Mouse (Mus musculus) hindbrain, embryonic 13.5 days (tissue): ENCODE data around the gene Olfr794. TPM values are rescaled to one million over a fixed set of nuclear protein-coding genes. Genes with fewer than 3 reads are reported as not detected.

ENCODE experiments used
- ATAC-seq: fragments of 200-750 bp; cut with Nextera tagmentation; 2 replicates; pipeline ENCODE4 v1.8.0; 2017; ENCODE audit warnings: moderate TSS enrichment; ENCODE audit not compliant: low FRiP score
- H3K27ac ChIP-seq: fragments of 300-500 bp; sonication (generic); 2 replicates; pipeline ENCODE4 v1.5.1; 2015; ENCODE audit warnings: inconsistent platforms, mild to moderate bottlenecking, moderate library complexity
- H3K27me3 ChIP-seq: fragments of 300-500 bp; sonication (generic); 2 replicates; pipeline ENCODE4 v1.6.1; 2015; ENCODE audit warnings: mild to moderate bottlenecking, inconsistent platforms
- H3K36me3 ChIP-seq: fragments of 300-500 bp; sonication (generic); 2 replicates; pipeline ENCODE4 v1.6.1; 2015; ENCODE audit warnings: mild to moderate bottlenecking, inconsistent platforms
- H3K4me1 ChIP-seq: fragments of 300-500 bp; sonication (generic); replicated peaks from 2 replicates; pipeline ENCODE4 v1.6.1; 2015; ENCODE audit warnings: inconsistent platforms
- H3K4me2 ChIP-seq: fragments of 300-500 bp; sonication (generic); 2 replicates; pipeline ENCODE4 v1.6.1; 2015; ENCODE audit warnings: inconsistent platforms, mild to moderate bottlenecking, moderate library complexity
- H3K4me3 ChIP-seq: fragments of 300-500 bp; sonication (generic); 2 replicates; pipeline ENCODE4 v1.5.1; 2015; ENCODE audit warnings: mild to moderate bottlenecking, inconsistent platforms
- H3K9ac ChIP-seq: fragments of 300-500 bp; sonication (generic); 2 replicates; pipeline ENCODE4 v1.6.1; 2015; ENCODE audit warnings: mild to moderate bottlenecking, inconsistent platforms
- H3K9me3 ChIP-seq: fragments of 300-500 bp; sonication (generic); 2 replicates; pipeline ENCODE4 v1.6.1; 2016; ENCODE audit warnings: inconsistent platforms
- WGBS: fragments of 180-500 bp; shearing (Covaris S2); methylation state at CpG from one replicate; pipeline ENCODE4 v1.1.7; 2015; 5-methylcytosine and 5-hydroxymethylcytosine counted together
- microRNA-seq: library from miRNA; unstranded; fragments of <30 nt; microRNA quantifications from one replicate; pipeline ENCODE4, GENCODE M21; 2016
- polyA plus RNA-seq: library from polyadenylated mRNA; unstranded; fragments of >200 nt; fragmentation: Nextera tagmentation; extraction: Ambion mirVana; gene quantifications from 2 replicates; pipeline ENCODE4 v1.2.1, GENCODE M21; 2015

Gene Olfr794
- polyA plus RNA-seq, result not detected in 2 replicates

GRCm38 (mm10) chr10:129567355-129567754 lies at the start of gene Olfr794:
Olfr794 (plus strand) TSS chr10:129567655.
- no peak for ATAC-seq
- no peaks in the 10 kb centered on the region for H3K27me3 ChIP-seq
- H3K4me1 ChIP-seq, result no peaks in the 10 kb centered on the region
- 86% methylated on average over 2 of the region's 2 CpGs for WGBS
- H3K4me2 ChIP-seq, result no peak within 1 kb of the TSS
- no peaks in the 10 kb centered on the region for H3K36me3 ChIP-seq
- no peaks in the 10 kb centered on the region for H3K9me3 ChIP-seq
- H3K4me3 ChIP-seq, result no peak within 1 kb of the TSS
- no peak within 1 kb of the TSS for H3K27ac ChIP-seq
- H3K9ac ChIP-seq, result no peak within 1 kb of the TSS

- Histone ChIP-seq H3K9ac (no peak within 1 kb of the TSS), H3K27ac (no peak within 1 kb of the TSS), H3K27me3 (no peaks in the 10 kb centered on the region), H3K4me1 (no peaks in the 10 kb centered on the region), H3K4me3 (no peak within 1 kb of the TSS), H3K9me3 (no peaks in the 10 kb centered on the region), H3K4me2 (no peak within 1 kb of the TSS), H3K36me3 (no peaks in the 10 kb centered on the region)
- WGBS, result 73% methylated on average over 3 of the region's 3 CpGs
- no peak for ATAC-seq
These were observed 46.0 kb upstream of the Olfr794 start, which contains the start of gene Olfr791 for GRCm38 (mm10) chr10:129521492-129521891. Olfr791 (plus strand) TSS chr10:129521792.

- H3K4me2 ChIP-seq, result no peak within 1 kb of the TSS
- no peaks in the 10 kb centered on the region for H3K36me3 ChIP-seq
- no peak for ATAC-seq
- no peaks in the 10 kb centered on the region; the same call in 1 of the 2 replicates for H3K9me3 ChIP-seq
- H3K9ac ChIP-seq, result no peak within 1 kb of the TSS
- no peaks in the 10 kb centered on the region for H3K4me1 ChIP-seq
- no peak within 1 kb of the TSS for H3K4me3 ChIP-seq
- H3K27ac ChIP-seq, result no peak within 1 kb of the TSS
- WGBS, result 74% methylated on average over 1 of the region's 1 CpGs
- H3K27me3 ChIP-seq, result no peaks in the 10 kb centered on the region
These were observed 28.6 kb upstream of the Olfr794 start, which contains the start of gene Olfr792 for GRCm38 (mm10) chr10:129538862-129539261. Olfr792 (plus strand) TSS chr10:129539162.

GRCm38 (mm10) chr10:129549354-129549753 lies 18.1 kb upstream of the Olfr794 start:
- WGBS, result 76% methylated on average over 1 of the region's 1 CpGs
- no peaks in the 10 kb centered on the region; the same call in 1 of the 2 replicates for H3K9me3 ChIP-seq
- H3K4me2 ChIP-seq, result no peak overlapping the region
- H3K9ac ChIP-seq, result no peak overlapping the region
- H3K4me3 ChIP-seq, result no peak overlapping the region
- H3K27ac ChIP-seq, result no peak overlapping the region
- no peaks in the 10 kb centered on the region for H3K27me3 ChIP-seq
- no peaks in the 10 kb centered on the region for H3K36me3 ChIP-seq
- no peaks in the 10 kb centered on the region for H3K4me1 ChIP-seq
- ATAC-seq, result no peak

- WGBS, result 52% methylated on average over 1 of the region's 1 CpGs
- Histone ChIP-seq H3K4me3 (no peak overlapping the region), H3K4me2 (no peak overlapping the region), H3K36me3 (no peaks in the 10 kb centered on the region), H3K4me1 (no peaks in the 10 kb centered on the region), H3K9me3 (no peaks in the 10 kb centered on the region), H3K9ac (no peak overlapping the region), H3K27ac (no peak overlapping the region), H3K27me3 (no peaks in the 10 kb centered on the region)
- no peak for ATAC-seq
These were observed 9.6 kb downstream of the Olfr794 start for GRCm38 (mm10) chr10:129577066-129577465.

- H3K4me2 ChIP-seq, result no peak within 1 kb of the TSS
- H3K27me3 ChIP-seq, result no peaks in the 10 kb centered on the region
- H3K27ac ChIP-seq, result no peak within 1 kb of the TSS
- 98% methylated on average over 1 of the region's 1 CpGs for WGBS
- H3K36me3 ChIP-seq, result no peaks in the 10 kb centered on the region
- no peak for ATAC-seq
- H3K9me3 ChIP-seq, result no peaks in the 10 kb centered on the region
- H3K9ac ChIP-seq, result no peak within 1 kb of the TSS
- no peaks in the 10 kb centered on the region for H3K4me1 ChIP-seq
- H3K4me3 ChIP-seq, result no peak within 1 kb of the TSS
These were observed 45.0 kb downstream of the Olfr794 start, which contains the start of gene Olfr796 for GRCm38 (mm10) chr10:129612470-129612869. Olfr796 (minus strand) TSS chr10:129612570.

- no peaks in the 10 kb centered on the region for H3K9me3 ChIP-seq
- no peak overlapping the region for H3K9ac ChIP-seq
- WGBS, result 14% methylated on average over 1 of the region's 1 CpGs
- no peaks in the 10 kb centered on the region for H3K27me3 ChIP-seq
- no peak overlapping the region for H3K4me2 ChIP-seq
- no peaks in the 10 kb centered on the region for H3K36me3 ChIP-seq
- H3K4me3 ChIP-seq, result no peak overlapping the region
- no peak for ATAC-seq
- H3K27ac ChIP-seq, result no peak overlapping the region
- no peaks in the 10 kb centered on the region for H3K4me1 ChIP-seq
These were observed 54.3 kb downstream of the Olfr794 start for GRCm38 (mm10) chr10:129621724-129622123.

Small RNAs within 50 kb of the gene (microRNA-seq; reads per million reads assigned to microRNA genes)
- not detected for gene Gm23252

Other genes starting within 250 kb of the Olfr794 start
- not detected in 2 replicates for gene Olfr780, start 249.5 kb upstream of the Olfr794 start, polyA plus RNA-seq
- gene Olfr781, start 238.8 kb upstream of the Olfr794 start, polyA plus RNA-seq, result not detected in 2 replicates
- not detected in 2 replicates for gene Olfr782, start 218.8 kb upstream of the Olfr794 start, polyA plus RNA-seq
- gene Olfr784, start 183.6 kb upstream of the Olfr794 start, polyA plus RNA-seq, result 0.08 TPM in 1 of 2 replicates, not detected in the other
- gene Olfr785, start 162.2 kb upstream of the Olfr794 start, polyA plus RNA-seq, result not detected in 2 replicates
- gene Olfr786, start 140.3 kb upstream of the Olfr794 start, polyA plus RNA-seq, result not detected in 2 replicates
- not detected in 2 replicates for gene Olfr787, start 105.8 kb upstream of the Olfr794 start, polyA plus RNA-seq
- not detected in 2 replicates for gene Olfr788, start 96.7 kb upstream of the Olfr794 start, polyA plus RNA-seq
- gene Olfr789, start 82.9 kb upstream of the Olfr794 start, polyA plus RNA-seq, result not detected in 2 replicates
- gene Olfr790, start 69.2 kb upstream of the Olfr794 start, polyA plus RNA-seq, result not detected in 2 replicates
- not detected in 2 replicates for gene Olfr791, start 45.9 kb upstream of the Olfr794 start, polyA plus RNA-seq
- not detected in 2 replicates for gene Olfr792, start 28.5 kb upstream of the Olfr794 start, polyA plus RNA-seq
- gene Olfr796, start 44.9 kb downstream of the Olfr794 start, polyA plus RNA-seq, result not detected in 2 replicates
- gene Olfr798, start 60.3 kb downstream of the Olfr794 start, polyA plus RNA-seq, result not detected in 2 replicates
- not detected in 2 replicates for gene Olfr799, start 69.8 kb downstream of the Olfr794 start, polyA plus RNA-seq
- not detected in 2 replicates for gene Olfr800, start 90.0 kb downstream of the Olfr794 start, polyA plus RNA-seq
- gene Olfr801, start 106.2 kb downstream of the Olfr794 start, polyA plus RNA-seq, result not detected in 2 replicates
- 0.03 TPM in 1 of 2 replicates, not detected in the other for gene Olfr802, start 120.5 kb downstream of the Olfr794 start, polyA plus RNA-seq
- gene Olfr803, start 126.6 kb downstream of the Olfr794 start, polyA plus RNA-seq, result not detected in 2 replicates
- not detected in 2 replicates for gene Olfr804, start 135.6 kb downstream of the Olfr794 start, polyA plus RNA-seq
- not detected in 2 replicates for gene Olfr805, start 161.7 kb downstream of the Olfr794 start, polyA plus RNA-seq
- not detected in 2 replicates for gene Olfr806, start 174.3 kb downstream of the Olfr794 start, polyA plus RNA-seq
- not detected in 2 replicates for gene Olfr807, start 190.1 kb downstream of the Olfr794 start, polyA plus RNA-seq
- gene Olfr808, start 197.8 kb downstream of the Olfr794 start, polyA plus RNA-seq, result not detected in 2 replicates
- not detected in 2 replicates for gene Olfr809, start 207.0 kb downstream of the Olfr794 start, polyA plus RNA-seq
- gene Olfr810, start 227.3 kb downstream of the Olfr794 start, polyA plus RNA-seq, result not detected in 2 replicates
- not detected in 2 replicates for gene Olfr811, start 236.7 kb downstream of the Olfr794 start, polyA plus RNA-seq